8 mouse cellular contexts compared by ENCODE assay signal in the genomic region with DNA sequence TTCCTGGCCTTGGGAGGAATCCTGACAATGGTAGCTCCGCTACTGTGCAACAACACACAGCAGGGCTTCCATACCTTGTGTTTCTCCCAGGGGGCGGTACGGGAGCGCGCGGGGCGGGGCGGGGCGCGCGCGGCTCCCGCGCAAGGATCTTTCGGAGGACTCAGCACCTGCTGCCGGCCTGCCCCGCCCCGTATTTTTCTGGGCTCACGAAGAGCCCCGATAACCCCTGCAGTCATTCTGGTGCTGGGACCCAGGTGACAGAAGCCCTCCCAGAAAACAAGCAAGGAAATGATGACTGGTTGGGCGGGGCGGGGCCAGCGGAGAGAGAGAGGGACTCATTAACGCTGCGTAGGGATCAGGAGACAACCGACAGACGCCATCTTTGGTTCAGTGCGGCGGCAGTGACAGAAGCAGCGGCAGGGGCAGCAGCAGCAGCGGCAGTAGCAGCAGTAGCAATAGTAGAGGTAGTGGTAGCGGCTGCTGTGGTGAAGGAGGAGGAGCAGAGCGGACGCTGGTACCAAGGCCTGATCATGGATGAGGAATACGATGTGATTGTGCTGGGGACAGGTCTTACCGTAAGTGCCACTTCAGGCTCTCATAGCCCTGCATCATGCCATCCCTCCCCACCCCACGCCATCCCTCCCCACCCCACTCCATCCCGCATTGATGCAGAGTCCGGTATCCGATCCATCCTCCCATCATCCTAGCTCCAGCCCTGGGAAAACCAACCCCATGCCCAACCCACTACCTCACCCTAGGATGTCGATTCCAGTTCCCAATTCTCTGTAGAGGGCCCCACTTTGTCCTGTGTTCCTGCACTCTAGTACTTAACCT. TPM values are rescaled to one million over a fixed set of nuclear protein-coding genes. Genes with fewer than 3 reads are reported as not detected.
DNase-seq lines count a peak whose midpoint lies in the region; ATAC-seq and TF ChIP-seq lines count a peak whose summit lies in the region.

A gene (plus strand): TSS at position 132 of the 834 bp plus-strand sequence.

- peaks cover 71 to 81% of the 10 kb centered on the region in 2 experiments for H3K36me3 ChIP-seq in CH12.LX (replicated peaks in 1 of 2; ENCODE audit: control insufficient read depth in 1 of 2, insufficient read depth in 1 of 2, low read length in 1 of 2)
- H3K36me3 ChIP-seq in forebrain, embryonic 12.5 days (replicated peaks): peaks cover 66% of the 10 kb centered on the region
- peaks cover 26% of the 10 kb centered on the region for H3K36me3 ChIP-seq in heart, embryonic 16.5 days (ENCODE audit: control insufficient read depth, insufficient read depth)
- H3K36me3 ChIP-seq in liver, embryonic 16.5 days (ENCODE audit: control insufficient read depth, insufficient read depth): peaks cover 41% of the 10 kb centered on the region
- H3K36me3 ChIP-seq in neural tube, embryonic 13.5 days: peaks cover 73% of the 10 kb centered on the region

- H3K79me2 ChIP-seq in CH12.LX (replicated peaks; ENCODE audit: control insufficient read depth, extremely low read depth, insufficient read depth, poor library complexity, severe bottlenecking): peaks cover 20% of the 10 kb centered on the region

- no peak for TF ChIP-seq EP300 in CH12.LX (IDR thresholded peaks at IDR 0.05; ENCODE audit: low read length)

- peak within 1 kb of the TSS; percentile 62 for H3K4me2 ChIP-seq in CH12.LX (ENCODE audit: insufficient read depth, low read depth, poor library complexity, severe bottlenecking)
- peak within 1 kb of the TSS; percentile 80 for H3K4me2 ChIP-seq in forebrain, embryonic 12.5 days
- H3K4me2 ChIP-seq in heart, embryonic 16.5 days (ENCODE audit: low read depth, low read length): peak within 1 kb of the TSS; percentile 75
- H3K4me2 ChIP-seq in liver, embryonic 16.5 days (ENCODE audit: low read depth, low read length): peak within 1 kb of the TSS; percentile 68
- H3K4me2 ChIP-seq in neural tube, embryonic 13.5 days: peak within 1 kb of the TSS; percentile 75

- TF ChIP-seq POLR2A in CH12.LX (IDR thresholded peaks at IDR 0.05; ENCODE audit: low read depth, low read length): peak; percentile 84

- dilution Hi-C loops in CH12.LX (cut with MboI; ENCODE audit: extremely low pct_ligation_motif_present, extremely low pct_unique_long_range_greater_than_20kb, low sequenced_read_pairs): no loop called here

- H3K9ac ChIP-seq in CH12.LX (ENCODE audit: insufficient read depth, low read depth): peak within 1 kb of the TSS; percentile 75
- peak within 1 kb of the TSS; percentile 82 for H3K9ac ChIP-seq in forebrain, embryonic 12.5 days
- peak within 1 kb of the TSS; percentile 80 for H3K9ac ChIP-seq in heart, embryonic 16.5 days (ENCODE audit: low read length)
- H3K9ac ChIP-seq in liver, embryonic 16.5 days (ENCODE audit: low read depth, low read length): peak within 1 kb of the TSS; percentile 59
- peak within 1 kb of the TSS; percentile 87 for H3K9ac ChIP-seq in neural tube, embryonic 13.5 days

- peak; percentile 89 for ATAC-seq in forebrain, embryonic 12.5 days (ENCODE audit: low FRiP score)
- ATAC-seq in heart, embryonic 16.5 days (replicated peaks; ENCODE audit: extremely low read depth, insufficient read depth, low FRiP score): peak; percentile 84
- peak; percentile 86 for ATAC-seq in liver, embryonic 16.5 days (ENCODE audit: low read depth)
- ATAC-seq in neural tube, embryonic 13.5 days (ENCODE audit: low read depth): peak; percentile 81

- in situ Hi-C loops in CH12.LX (cut with MboI; ENCODE audit: low pct_ligation_motif_present, low pct_unique_long_range_greater_than_20kb, low sequenced_read_pairs): no loop called here

- no peaks in the 10 kb centered on the region for H3K27me3 ChIP-seq in CH12.LX (replicated peaks)
- no peaks in the 10 kb centered on the region for H3K27me3 ChIP-seq in forebrain, embryonic 12.5 days
- H3K27me3 ChIP-seq in heart, embryonic 16.5 days (ENCODE audit: control insufficient read depth, insufficient read depth, low read length): no peaks in the 10 kb centered on the region
- H3K27me3 ChIP-seq in liver, embryonic 16.5 days (ENCODE audit: control insufficient read depth, insufficient read depth, low read depth, low read length): no peaks in the 10 kb centered on the region
- no peaks in the 10 kb centered on the region for H3K27me3 ChIP-seq in neural tube, embryonic 13.5 days

- H3K27ac ChIP-seq in CH12.LX (ENCODE audit: insufficient read depth, low read depth): peak within 1 kb of the TSS; percentile 62
- H3K27ac ChIP-seq in forebrain, embryonic 12.5 days: peak within 1 kb of the TSS; percentile 91
- H3K27ac ChIP-seq in heart, embryonic 16.5 days (ENCODE audit: low read length): peak within 1 kb of the TSS; percentile 94
- peak within 1 kb of the TSS; percentile 86 for H3K27ac ChIP-seq in liver, embryonic 16.5 days (ENCODE audit: low read length)
- peak within 1 kb of the TSS; percentile 96 for H3K27ac ChIP-seq in neural tube, embryonic 13.5 days (replicated peaks)

- peaks cover 0 to 32% of the 10 kb centered on the region in 2 experiments; a peak in 1 of 4 replicates for H3K4me1 ChIP-seq in CH12.LX (ENCODE audit: control insufficient read depth in 1 of 2, insufficient read depth in 2 of 2)
- peaks cover 15% of the 10 kb centered on the region for H3K4me1 ChIP-seq in forebrain, embryonic 12.5 days
- peaks cover 10% of the 10 kb centered on the region for H3K4me1 ChIP-seq in heart, embryonic 16.5 days (ENCODE audit: control insufficient read depth, insufficient read depth, low read length)
- H3K4me1 ChIP-seq in liver, embryonic 16.5 days (ENCODE audit: control insufficient read depth, low read depth, low read length): peaks cover 12% of the 10 kb centered on the region
- peaks cover 25% of the 10 kb centered on the region for H3K4me1 ChIP-seq in neural tube, embryonic 13.5 days (replicated peaks)

- 19% methylated on average over 37 of the region's 41 CpGs for WGBS in forebrain, embryonic 12.5 days
- WGBS in heart, embryonic 16.5 days: 7% methylated on average over 38 of the region's 41 CpGs
- 21% methylated on average over 40 of the region's 41 CpGs for WGBS in liver, embryonic 16.5 days (ENCODE audit: insufficient replicate concordance)
- WGBS in neural tube, embryonic 13.5 days: 23% methylated on average over 39 of the region's 41 CpGs

- no peaks in the 10 kb centered on the region for H3K9me3 ChIP-seq in CH12.LX (replicated peaks; ENCODE audit: low read length)
- no peaks in the 10 kb centered on the region for H3K9me3 ChIP-seq in forebrain, embryonic 12.5 days
- no peaks in the 10 kb centered on the region for H3K9me3 ChIP-seq in heart, embryonic 16.5 days (replicated peaks; ENCODE audit: control insufficient read depth, low read length)
- H3K9me3 ChIP-seq in liver, embryonic 16.5 days (replicated peaks; ENCODE audit: control insufficient read depth, low read length): no peaks in the 10 kb centered on the region
- H3K9me3 ChIP-seq in neural tube, embryonic 13.5 days: no peaks in the 10 kb centered on the region

- peak; percentile 61 for DNase-seq in CH12.LX (ENCODE audit: extremely low read depth)
- DNase-seq in c-Kit-negative CD71-positive TER-119-positive erythroid progenitor cells, embryonic 14.5 days (ENCODE audit: low read depth, low spot score): peak; percentile 60
- DNase-seq in kidney, postnatal 36 days: peak; percentile 50 to 79
- peak; percentile 55 for DNase-seq in telencephalon, adult 2 months (ENCODE audit: low read depth, low spot score)

- no peak for TF ChIP-seq RAD21 in CH12.LX (IDR thresholded peaks at IDR 0.05; ENCODE audit: low read depth, low read length)

- H3K4me3 ChIP-seq in CH12.LX (replicated peaks in 1 of 3; ENCODE audit: low read depth in 2 of 3, low read length in 2 of 3, poor library complexity in 1 of 3): peak within 1 kb of the TSS; percentile 65 to 85 (median 69)
- peak within 1 kb of the TSS; percentile 48 for H3K4me3 ChIP-seq in forebrain, embryonic 12.5 days (replicated peaks)
- H3K4me3 ChIP-seq in heart, embryonic 16.5 days (ENCODE audit: low read length): peak within 1 kb of the TSS; percentile 67
- peak within 1 kb of the TSS; percentile 72 for H3K4me3 ChIP-seq in liver, embryonic 16.5 days (ENCODE audit: low read depth, low read length)
- H3K4me3 ChIP-seq in neural tube, embryonic 13.5 days: peak within 1 kb of the TSS; percentile 61

- no peak; a peak in 1 of 4 replicates for TF ChIP-seq CTCF in CH12.LX (conservative IDR thresholded peaks at IDR 0.05 in 1 of 2, IDR thresholded peaks at IDR 0.05 in 1 of 2; ENCODE audit: low read depth in 2 of 2, low read length in 2 of 2)

TF ChIP-seq in CH12.LX, 34 proteins besides CTCF, POLR2A, EP300 and RAD21 (continues in another document):
- TF ChIP-seq MAX (IDR thresholded peaks at IDR 0.05; ENCODE audit: low read length): no peak
- peak; percentile 85 for TF ChIP-seq TCF12 (IDR thresholded peaks at IDR 0.05; ENCODE audit: low read depth, low read length)
- no peak for TF ChIP-seq USF1 (IDR thresholded peaks at IDR 0.05; ENCODE audit: low read depth, low read length)
- TF ChIP-seq PAX5 (IDR thresholded peaks at IDR 0.05; ENCODE audit: low read length): no peak
- TF ChIP-seq ZNF384 (IDR thresholded peaks at IDR 0.05; ENCODE audit: low read depth, low read length): no peak
- TF ChIP-seq BHLHE40 (IDR thresholded peaks at IDR 0.05; ENCODE audit: low read depth, low read length): no peak
- no peak for TF ChIP-seq IRF4 (IDR thresholded peaks at IDR 0.05; ENCODE audit: low read depth, low read length)
- peak; percentile 65; the same call in 1 of the 2 replicates for TF ChIP-seq TBP (conservative IDR thresholded peaks at IDR 0.05; ENCODE audit: low read depth, low read length)
- peak; percentile 61 for TF ChIP-seq NRF1 (IDR thresholded peaks at IDR 0.05; ENCODE audit: low read depth, low read length)
- TF ChIP-seq SMC3 (IDR thresholded peaks at IDR 0.05; ENCODE audit: low read depth, low read length): no peak; the same call in 1 of the 2 replicates
- TF ChIP-seq GABPA (IDR thresholded peaks at IDR 0.05; ENCODE audit: insufficient replicate concordance, low read depth, low read length): no peak
- TF ChIP-seq JUN (IDR thresholded peaks at IDR 0.05; ENCODE audit: insufficient read depth, low read depth, low read length): no peak
- TF ChIP-seq CHD1 (IDR thresholded peaks at IDR 0.05; ENCODE audit: low read depth, low read length): no peak
- TF ChIP-seq MAZ (IDR thresholded peaks at IDR 0.05; ENCODE audit: low read depth, low read length): no peak
- no peak for TF ChIP-seq UBTF (IDR thresholded peaks at IDR 0.05; ENCODE audit: low read depth, low read length)

RNA-seq across cellular contexts. Expression of the gene that starts here (rescaled TPM):
- total RNA-seq in CH12.LX (2012; rRNA removed) (29.6 and 42.7 TPM in 2 replicates), CH12.LX (2014; rRNA removed) (32.4 and 37.0 TPM in 2 replicates)
- polyA plus RNA-seq in CH12.LX (2012; ENCODE audit: insufficient read length, low read depth): 60.8 and 66.5 TPM in 2 replicates
- 561 and 617 TPM in 2 replicates for polyA plus RNA-seq in forebrain, embryonic 12.5 days (2016; fragmentation: Nextera tagmentation; extraction: Ambion mirVana)
- 144 and 150 TPM in 2 replicates for polyA plus RNA-seq in heart, embryonic 16.5 days (2015; fragmentation: Nextera tagmentation; extraction: Ambion mirVana)
- polyA plus RNA-seq in liver, embryonic 16.5 days (2015; fragmentation: Nextera tagmentation; extraction: Ambion mirVana): 57.2 and 63.5 TPM in 2 replicates
- 915 and 943 TPM in 2 replicates for polyA plus RNA-seq in neural tube, embryonic 13.5 days (2015; fragmentation: Nextera tagmentation; extraction: Ambion mirVana)

Comparison
In these comparisons a context has a peak if more than half of its experiments do, and no peak if none do; other contexts are left out.
1. Peak in every context shown above with its lines: DNase-seq, ATAC-seq, H3K4me3 ChIP-seq and H3K27ac ChIP-seq.